Mouse (Mus musculus) embryonic facial prominence, embryonic 13.5 days (tissue): ENCODE data around the gene Chchd3. TPM values are rescaled to one million over a fixed set of nuclear protein-coding genes. Genes with fewer than 3 reads are reported as not detected.
A peak's percentile ranks its signal among the peaks of the same experiment; 100 is the strongest.

Experiments
- ATAC-seq: fragments of 200-750 bp; cut with Nextera tagmentation; 2 replicates; pipeline ENCODE4 v1.8.0; 2017; ENCODE audit warnings: low read depth; ENCODE audit not compliant: insufficient number of reproducible peaks, insufficient read depth, low FRiP score, low TSS enrichment
- H3K27ac ChIP-seq: fragments of 300-500 bp; sonication (generic); 2 replicates; pipeline ENCODE4 v1.5.1; 2015; ENCODE audit warnings: moderate library complexity, mild to moderate bottlenecking, inconsistent platforms
- H3K27me3 ChIP-seq: fragments of 300-500 bp; sonication (generic); 2 replicates; pipeline ENCODE4 v1.6.1; 2015; ENCODE audit warnings: mild to moderate bottlenecking, inconsistent platforms
- H3K36me3 ChIP-seq: fragments of 300-500 bp; sonication (generic); 2 replicates; pipeline ENCODE4 v1.6.1; 2015; ENCODE audit warnings: mild to moderate bottlenecking, inconsistent platforms
- H3K4me1 ChIP-seq: fragments of 300-500 bp; sonication (generic); 2 replicates; pipeline ENCODE4 v1.6.1; 2015; ENCODE audit warnings: inconsistent platforms
- H3K4me2 ChIP-seq: fragments of 300-500 bp; sonication (generic); 2 replicates; pipeline ENCODE4 v1.6.1; 2015; ENCODE audit warnings: moderate library complexity, mild to moderate bottlenecking, inconsistent platforms
- H3K4me3 ChIP-seq: fragments of 300-500 bp; sonication (generic); 2 replicates; pipeline ENCODE4 v1.5.1; 2015; ENCODE audit warnings: mild to moderate bottlenecking, inconsistent platforms
- H3K9ac ChIP-seq: fragments of 300-500 bp; sonication (generic); 2 replicates; pipeline ENCODE4 v1.6.1; 2015; ENCODE audit warnings: mild to moderate bottlenecking, inconsistent platforms
- H3K9me3 ChIP-seq: fragments of 300-500 bp; sonication (generic); 2 replicates; pipeline ENCODE4 v1.6.1; 2016; ENCODE audit warnings: inconsistent platforms
- WGBS: fragments of 180-500 bp; shearing (Covaris S2); methylation state at CpG from one replicate; pipeline ENCODE4 v1.1.7; 2015; ENCODE audit warnings: mixed read lengths; 5-methylcytosine and 5-hydroxymethylcytosine counted together
- polyA plus RNA-seq: library from polyadenylated mRNA; unstranded; fragments of >200 nt; fragmentation: Nextera tagmentation; extraction: Ambion mirVana; gene quantifications from 2 replicates; pipeline ENCODE4 v1.2.1, GENCODE M21; 2015

The Chchd3 gene
- polyA plus RNA-seq, 1 experiment from 2014 or later = 107 TPM

- Histone ChIP-seq H3K4me1 (peaks cover 6% of the 10 kb centered on the region; the same call in 1 of the 2 replicates), H3K4me3 (no peak overlapping the region), H3K27ac (no peak overlapping the region), H3K27me3 (no peaks in the 10 kb centered on the region), H3K9me3 (no peaks in the 10 kb centered on the region), H3K4me2 (no peak overlapping the region), H3K9ac (no peak overlapping the region), H3K36me3 (peaks cover 23% of the 10 kb centered on the region)
- 64% methylated on average over 8 of the region's 8 CpGs for WGBS
- no peak for ATAC-seq
Observed at GRCm38 (mm10) chr6:32795653-32796500, 264.2 kb downstream of the Chchd3 start.

- ATAC-seq = no peak
Observed at GRCm38 (mm10) chr6:32793575-32793974, 266.5 kb downstream of the Chchd3 start.

DNA sequence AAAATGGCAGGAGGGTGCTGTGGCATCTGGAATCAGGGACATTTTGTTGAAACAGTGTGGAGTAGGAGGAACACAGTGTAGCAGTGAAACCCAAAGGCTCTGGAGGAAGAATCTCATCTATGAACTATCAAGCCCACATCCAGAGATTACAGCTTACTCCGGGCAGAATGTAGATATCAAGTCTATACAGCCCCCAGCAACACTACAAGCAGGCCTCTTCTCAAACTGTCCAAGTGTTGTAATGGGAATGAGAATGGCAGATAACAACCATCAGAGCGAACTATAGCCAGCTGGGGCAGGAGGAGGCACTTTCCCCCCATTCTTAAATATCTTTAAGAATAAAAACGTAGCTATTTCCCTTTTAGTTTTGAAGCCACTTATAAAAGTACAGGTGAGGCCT is 266.9 kb downstream of the Chchd3 start:
- ATAC-seq = no peak
- 92% methylated on average over 3 of the region's 3 CpGs for whole genome bisulfite sequencing
- peaks cover 25% of the 10 kb centered on the region for H3K36me3 ChIP-seq

More at GRCm38 (mm10) chr6:32793575-32793974, 266.5 kb downstream of the Chchd3 start:
- no peaks in the 10 kb centered on the region for H3K27me3 ChIP-seq
- peaks cover 6% of the 10 kb centered on the region; the same call in 1 of the 2 replicates for H3K4me1 ChIP-seq
- 90% methylated on average over 1 of the region's 1 CpGs for WGBS
- H3K4me3 ChIP-seq = no peak overlapping the region
- H3K4me2 ChIP-seq = no peak overlapping the region
- no peak overlapping the region for H3K27ac ChIP-seq
- H3K36me3 ChIP-seq = peaks cover 25% of the 10 kb centered on the region
- no peak overlapping the region for H3K9ac ChIP-seq
- H3K9me3 ChIP-seq = no peaks in the 10 kb centered on the region

DNA sequence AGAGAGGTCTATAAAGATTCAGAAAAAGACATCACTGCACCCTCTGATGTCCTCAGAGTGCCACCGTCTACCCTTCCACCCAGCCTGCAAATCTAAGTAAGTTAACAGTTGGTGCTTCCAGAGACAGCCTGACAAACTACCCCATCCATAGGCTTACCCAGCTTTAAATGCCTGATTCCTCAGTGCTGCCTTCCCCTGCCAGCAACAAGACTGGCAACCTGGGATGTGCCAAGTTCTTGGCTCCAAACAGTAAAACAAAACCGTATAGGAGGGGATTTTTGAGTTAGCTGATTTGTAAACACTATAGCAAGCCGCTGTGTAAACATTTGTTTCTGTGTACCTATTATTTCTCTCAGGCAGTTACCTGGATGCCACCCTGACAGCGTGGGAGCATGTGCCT is 269.6 kb downstream of the Chchd3 start:
- ATAC-seq = no peak
- Histone ChIP-seq H3K36me3 (peaks cover 25% of the 10 kb centered on the region), H3K4me1 (no peaks in the 10 kb centered on the region), H3K4me3 (no peak overlapping the region), H3K9ac (no peak overlapping the region), H3K9me3 (no peaks in the 10 kb centered on the region), H3K27me3 (no peaks in the 10 kb centered on the region), H3K27ac (no peak overlapping the region), H3K4me2 (no peak overlapping the region)
- 82% methylated on average over 4 of the region's 4 CpGs for WGBS

More for the DNA sequence above, 266.9 kb downstream of the Chchd3 start:
- peaks cover 6% of the 10 kb centered on the region; the same call in 1 of the 2 replicates for H3K4me1 ChIP-seq
- H3K27ac ChIP-seq = no peak overlapping the region
- no peaks in the 10 kb centered on the region for H3K27me3 ChIP-seq
- H3K4me2 ChIP-seq = no peak overlapping the region
- no peaks in the 10 kb centered on the region for H3K9me3 ChIP-seq
- no peak overlapping the region for H3K9ac ChIP-seq
- H3K4me3 ChIP-seq = no peak overlapping the region

- ATAC-seq = no peak
- 46% methylated on average over 1 of the region's 1 CpGs for WGBS
Observed at GRCm38 (mm10) chr6:32787399-32787798, 272.7 kb downstream of the Chchd3 start.

DNA sequence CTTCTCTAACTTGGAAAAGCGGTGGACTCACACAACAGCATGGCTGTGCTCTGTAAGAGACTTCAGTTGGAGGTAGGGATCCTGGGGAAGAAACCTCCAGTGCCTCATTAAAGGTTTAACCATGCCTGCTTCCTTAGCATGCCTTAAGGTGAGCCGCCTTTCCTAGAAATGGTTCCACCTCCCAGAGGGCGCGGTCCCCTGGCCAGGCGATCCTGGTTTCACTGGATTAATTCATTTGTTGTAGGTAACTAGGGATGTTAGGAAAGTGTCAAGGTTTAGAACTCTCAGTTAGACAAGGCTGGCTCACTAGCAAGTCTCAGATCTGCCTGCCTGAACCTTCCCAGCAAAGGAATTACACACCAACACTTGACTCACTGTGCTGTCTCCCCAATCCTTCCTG is 273.9 kb downstream of the Chchd3 start:
- 90% methylated on average over 5 of the region's 5 CpGs for WGBS
- H3K4me3 ChIP-seq = no peak overlapping the region
- 0 out of 2 replicates have a peak, but pooled peaks cover 7% of the 10 kb centered on the region for H3K36me3 ChIP-seq
- no peaks in the 10 kb centered on the region for H3K27me3 ChIP-seq
- H3K9ac ChIP-seq = no peak overlapping the region
- no peaks in the 10 kb centered on the region for H3K4me1 ChIP-seq
- no peak overlapping the region for H3K27ac ChIP-seq
- H3K4me2 ChIP-seq = no peak overlapping the region
- H3K9me3 ChIP-seq = no peaks in the 10 kb centered on the region
- no peak for ATAC-seq

More at GRCm38 (mm10) chr6:32787399-32787798, 272.7 kb downstream of the Chchd3 start:
- Histone ChIP-seq H3K27ac (no peak overlapping the region), H3K4me3 (no peak overlapping the region), H3K27me3 (no peaks in the 10 kb centered on the region), H3K9ac (no peak overlapping the region), H3K4me1 (no peaks in the 10 kb centered on the region), H3K36me3 (0 out of 2 replicates have a peak, but pooled peaks cover 17% of the 10 kb centered on the region), H3K4me2 (no peak overlapping the region), H3K9me3 (no peaks in the 10 kb centered on the region)

GRCm38 (mm10) chr6:32783102-32783501 is 277.0 kb downstream of the Chchd3 start:
- Histone ChIP-seq H3K4me2 (no peak overlapping the region), H3K4me1 (peaks cover 8% of the 10 kb centered on the region), H3K36me3 (no peaks in the 10 kb centered on the region), H3K9ac (no peak overlapping the region), H3K4me3 (no peak overlapping the region), H3K9me3 (no peaks in the 10 kb centered on the region), H3K27ac (no peak overlapping the region), H3K27me3 (no peaks in the 10 kb centered on the region; the same call in 1 of the 2 replicates)
- no peak for ATAC-seq
- 82% methylated on average over 4 of the region's 4 CpGs for WGBS

GRCm38 (mm10) chr6:32780602-32781001 is 279.5 kb downstream of the Chchd3 start:
- Histone ChIP-seq H3K4me2 (peak overlapping the region; percentile 40), H3K4me1 (peaks cover 8% of the 10 kb centered on the region), H3K9me3 (no peaks in the 10 kb centered on the region), H3K4me3 (no peak overlapping the region), H3K27ac (no peak overlapping the region), H3K36me3 (no peaks in the 10 kb centered on the region), H3K9ac (no peak overlapping the region), H3K27me3 (no peaks in the 10 kb centered on the region; the same call in 1 of the 2 replicates)
- whole genome bisulfite sequencing = 18% methylated on average over 11 of the region's 11 CpGs
- no peak for ATAC-seq

GRCm38 (mm10) chr6:32776384-32776783 is 283.7 kb downstream of the Chchd3 start:
- H3K27ac ChIP-seq = no peak overlapping the region
- WGBS = 70% methylated on average over 11 of the region's 11 CpGs
- no peak for ATAC-seq

DNA sequence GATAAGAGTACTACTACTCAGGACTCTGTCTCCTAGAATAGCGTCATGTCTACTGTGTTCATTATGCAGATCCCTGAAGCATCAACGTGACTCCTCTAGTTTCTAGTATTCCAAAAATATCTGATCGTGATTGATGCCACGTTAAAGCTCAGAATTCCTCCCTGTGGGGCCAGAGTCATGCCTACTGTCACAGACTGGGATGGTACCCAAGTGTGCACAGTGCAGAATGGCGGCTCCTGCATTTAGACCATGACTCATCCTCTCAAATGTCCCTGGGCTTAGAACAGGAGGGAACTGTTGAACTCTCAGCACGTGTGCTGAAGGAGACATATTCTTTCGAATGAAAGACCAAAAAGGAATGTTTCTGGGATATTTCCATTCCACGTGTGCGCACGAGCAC is 305.5 kb downstream of the Chchd3 start:
- H3K9me3 ChIP-seq = 0 out of 2 replicates have a peak, but pooled peaks cover 3% of the 10 kb centered on the region
- no peak overlapping the region for H3K4me2 ChIP-seq
- H3K4me1 ChIP-seq = no peaks in the 10 kb centered on the region
- H3K27me3 ChIP-seq = no peaks in the 10 kb centered on the region
- H3K9ac ChIP-seq = no peak overlapping the region
- no peaks in the 10 kb centered on the region for H3K36me3 ChIP-seq
- no peak overlapping the region for H3K27ac ChIP-seq
- 83% methylated on average over 10 of the region's 10 CpGs for WGBS
- no peak overlapping the region for H3K4me3 ChIP-seq
- no peak for ATAC-seq

More at GRCm38 (mm10) chr6:32776384-32776783, 283.7 kb downstream of the Chchd3 start:
- Histone ChIP-seq H3K36me3 (no peaks in the 10 kb centered on the region), H3K4me3 (no peak overlapping the region), H3K4me2 (no peak overlapping the region), H3K9ac (no peak overlapping the region), H3K9me3 (no peaks in the 10 kb centered on the region), H3K4me1 (peaks cover 8% of the 10 kb centered on the region), H3K27me3 (no peaks in the 10 kb centered on the region; the same call in 1 of the 2 replicates)

DNA sequence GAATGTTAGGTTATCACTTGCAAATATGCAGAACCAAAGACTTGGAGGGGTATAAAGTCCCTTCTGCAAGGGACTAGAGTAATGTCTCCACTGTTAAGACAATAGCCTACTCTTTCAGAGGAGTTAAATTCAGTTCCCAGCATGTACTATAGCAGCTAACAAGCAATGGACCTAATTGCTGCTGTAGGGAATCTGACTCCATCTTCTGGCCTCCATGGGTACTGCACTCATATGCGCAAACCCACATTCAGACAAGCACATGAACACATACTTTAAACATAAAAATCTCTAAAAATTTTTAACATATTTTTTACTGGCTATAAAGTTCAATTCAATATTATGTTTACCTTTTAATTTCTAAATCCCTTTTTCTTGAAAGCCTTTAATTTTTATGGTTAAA is 310.2 kb downstream of the Chchd3 start:
- H3K4me2 ChIP-seq = no peak overlapping the region
- H3K4me3 ChIP-seq = no peak overlapping the region
- no peak overlapping the region for H3K27ac ChIP-seq
- no peak overlapping the region for H3K9ac ChIP-seq
- ATAC-seq = no peak
- H3K36me3 ChIP-seq = no peaks in the 10 kb centered on the region
- no peaks in the 10 kb centered on the region for H3K27me3 ChIP-seq
- WGBS = 91% methylated on average over 1 of the region's 1 CpGs
- no peaks in the 10 kb centered on the region for H3K4me1 ChIP-seq
- 0 out of 2 replicates have a peak, but pooled peaks cover 3% of the 10 kb centered on the region for H3K9me3 ChIP-seq

- H3K9me3 ChIP-seq = 0 out of 2 replicates have a peak, but pooled peaks cover 3% of the 10 kb centered on the region
- H3K4me2 ChIP-seq = no peak overlapping the region
- H3K9ac ChIP-seq = no peak overlapping the region
- H3K27me3 ChIP-seq = no peaks in the 10 kb centered on the region
- no peaks in the 10 kb centered on the region for H3K4me1 ChIP-seq
- no peak for ATAC-seq
- 80% methylated on average over 6 of the region's 6 CpGs for WGBS
- H3K4me3 ChIP-seq = no peak overlapping the region
- no peak overlapping the region for H3K27ac ChIP-seq
- no peaks in the 10 kb centered on the region for H3K36me3 ChIP-seq
Observed at GRCm38 (mm10) chr6:32748777-32749176, 311.3 kb downstream of the Chchd3 start.
